Mouse (Mus musculus) granulocyte monocyte progenitor cell, adult 5-6 weeks (primary cell): ENCODE measurements at regions not wholly inside any gene's neighbourhood (a gene's known extent, or its start where the extent isn't known, plus 50 kb on each side); places are given as distances from the start of the nearest gene placed in this dataset.

Source experiments
- ATAC-seq: replicated peaks from 2 replicates; pipeline ENCODE4 v1.8.0; 2016; ENCODE audit warnings: mild to moderate bottlenecking, moderate TSS enrichment, inconsistent platforms; ENCODE audit not compliant: poor library complexity, severe bottlenecking

DNA sequence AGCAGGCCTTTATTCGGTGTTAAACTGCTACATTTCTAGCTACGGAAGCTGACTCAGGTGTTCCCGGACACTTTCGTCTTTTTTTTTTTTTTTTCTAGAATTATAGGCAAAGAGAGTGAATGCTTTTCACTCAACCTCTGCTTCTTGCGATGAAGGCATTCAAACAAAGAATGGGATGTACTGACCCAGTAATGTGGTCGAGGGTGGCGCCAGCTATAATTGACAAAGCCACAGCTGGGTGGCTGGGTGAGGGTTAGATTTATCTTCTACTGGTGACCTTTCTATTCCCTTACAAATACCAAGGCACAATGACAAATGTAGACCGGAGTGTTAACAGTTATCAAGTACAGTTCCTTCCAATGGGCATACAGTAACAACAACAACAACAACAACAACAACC, 340.7 kb upstream of the Slc24a2 start:
- ATAC-seq: no peak

DNA sequence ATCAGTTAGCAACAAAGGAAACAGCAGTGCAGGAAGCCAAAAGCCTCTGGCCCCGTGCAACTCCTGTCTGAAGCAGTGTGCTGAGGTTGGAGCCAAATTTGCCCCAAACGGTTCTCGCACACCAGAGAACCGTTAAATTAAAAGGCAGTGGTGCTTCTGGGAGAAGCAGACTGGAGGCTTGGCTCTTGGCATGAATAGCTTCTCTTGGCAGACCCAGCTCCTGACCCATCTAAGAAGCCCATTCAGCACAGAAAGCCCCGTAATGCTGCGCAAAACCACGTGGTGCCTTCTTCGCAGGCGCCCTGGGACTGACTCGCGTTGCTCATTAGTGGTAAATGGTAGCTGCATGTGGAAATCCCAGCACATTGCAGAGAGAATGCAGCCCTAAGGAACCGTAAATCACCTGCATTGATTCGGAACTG, 340.2 kb upstream of the Slc24a2 start:
- ATAC-seq: peak; percentile 44

DNA sequence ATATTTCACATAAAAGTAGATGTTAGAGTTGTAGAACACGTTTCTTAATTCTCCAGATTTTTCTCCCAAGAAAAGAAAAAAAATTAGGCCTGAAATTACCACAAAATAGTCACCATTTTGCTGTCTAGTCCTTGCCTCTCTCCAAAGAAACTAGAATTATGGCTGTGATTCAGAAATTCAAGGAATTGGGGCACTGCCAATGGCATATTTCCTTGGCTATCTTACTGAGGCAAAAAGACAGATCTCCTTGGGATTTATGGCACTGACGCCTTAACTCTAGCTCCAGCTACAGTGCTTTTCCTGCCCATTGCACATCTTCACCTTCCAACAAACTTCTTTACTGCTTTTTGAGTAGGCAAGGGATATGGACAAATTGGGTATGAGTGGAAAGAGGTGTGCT, 336.3 kb upstream of the Slc24a2 start:
- ATAC-seq: no peak

DNA sequence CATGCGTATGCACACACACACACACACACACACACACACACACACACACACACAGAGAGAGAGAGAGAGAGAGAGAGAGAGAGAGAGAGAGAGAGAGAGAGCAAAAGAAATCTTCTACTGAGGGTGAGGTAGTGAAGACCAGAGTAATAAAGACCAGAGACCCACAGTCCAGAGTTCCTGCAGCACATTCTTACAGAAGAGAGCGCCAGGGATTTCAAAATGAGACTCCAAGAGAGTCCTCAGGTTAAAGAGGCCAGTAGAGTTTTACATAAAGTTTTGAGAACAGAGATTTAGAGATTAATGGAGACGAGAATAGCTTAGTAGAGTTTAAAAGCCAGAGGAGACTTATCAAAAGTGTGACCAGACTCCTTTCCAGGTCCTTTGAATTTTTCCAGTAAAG, 324.6 kb upstream of the Slc24a2 start:
- ATAC-seq: no peak
